Mouse (Mus musculus) G1E (cell line): ENCODE data around the gene Amdhd2.

Source experiments
- CTCF ChIP-seq: IDR thresholded peaks from 2 replicates; pipeline ENCODE4 v1.5.1; 2012; ENCODE audit warnings: low read depth, low read length, inconsistent platforms, mixed read lengths
- GATA1 ChIP-seq: IDR thresholded peaks from 2 replicates; pipeline ENCODE4 v1.6.1; 2012; ENCODE audit warnings: borderline replicate concordance, low read length, inconsistent platforms, mixed read lengths
- TAL1 ChIP-seq: conservative IDR thresholded peaks from 2 replicates; pipeline ENCODE4 v1.6.1; 2012; ENCODE audit warnings: low read depth, low read length, inconsistent platforms, mixed read lengths

DNA sequence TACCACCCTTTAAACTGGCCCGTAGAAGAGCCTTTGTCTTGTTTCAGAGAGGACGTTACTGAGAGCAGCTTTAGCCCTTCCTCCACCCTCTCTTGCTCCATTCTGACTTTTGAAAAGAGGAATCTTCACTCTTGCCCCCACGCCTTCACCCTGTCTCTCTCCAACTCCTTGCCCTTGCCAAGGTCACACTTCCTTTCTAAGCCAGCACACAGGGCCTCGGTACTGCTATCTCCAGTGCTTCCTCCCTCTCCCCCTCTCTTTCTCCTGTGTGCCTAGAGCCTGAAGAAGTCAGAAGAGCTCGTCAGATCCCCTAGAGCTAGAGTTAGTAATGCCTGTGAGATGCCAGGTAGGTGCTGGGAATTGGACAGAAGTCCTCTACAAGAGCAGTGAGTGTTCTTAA, 7.2 kb upstream of the Amdhd2 start:
- no peak for TF ChIP-seq CTCF
- TF ChIP-seq TAL1 = no peak
- no peak for TF ChIP-seq GATA1
